Mouse (Mus musculus) ovary, postnatal 36 days (tissue): ENCODE data around the gene Chrm1.

Source experiments
- DNase-seq: peaks from one replicate; pipeline ENCODE4 v3.0.0; 2022; ENCODE audit warnings: low spot score, mixed read lengths

The Chrm1 gene

GRCm38 (mm10) chr19:8663360-8663839, at the start of gene Chrm1:
Gene Chrm1 (plus strand): TSS chr19:8663789.
- DNase-seq: no peak

GRCm38 (mm10) chr19:8614343-8614742, 49.2 kb upstream of the Chrm1 start:
- no peak for DNase-seq

GRCm38 (mm10) chr19:8616314-8616713, 47.3 kb upstream of the Chrm1 start:
- DNase-seq: no peak

- no peak for DNase-seq
Observed at GRCm38 (mm10) chr19:8617904-8618303, 45.7 kb upstream of the Chrm1 start, which contains the start of gene Slc22a6. Gene Slc22a6 (plus strand): TSS chr19:8618039.

GRCm38 (mm10) chr19:8621098-8621497, 42.5 kb upstream of the Chrm1 start:
- DNase-seq: no peak

- no peak for DNase-seq
Observed at GRCm38 (mm10) chr19:8630249-8630648, 33.3 kb upstream of the Chrm1 start.

- no peak for DNase-seq
Observed at GRCm38 (mm10) chr19:8630826-8631225, 32.8 kb upstream of the Chrm1 start.

DNA sequence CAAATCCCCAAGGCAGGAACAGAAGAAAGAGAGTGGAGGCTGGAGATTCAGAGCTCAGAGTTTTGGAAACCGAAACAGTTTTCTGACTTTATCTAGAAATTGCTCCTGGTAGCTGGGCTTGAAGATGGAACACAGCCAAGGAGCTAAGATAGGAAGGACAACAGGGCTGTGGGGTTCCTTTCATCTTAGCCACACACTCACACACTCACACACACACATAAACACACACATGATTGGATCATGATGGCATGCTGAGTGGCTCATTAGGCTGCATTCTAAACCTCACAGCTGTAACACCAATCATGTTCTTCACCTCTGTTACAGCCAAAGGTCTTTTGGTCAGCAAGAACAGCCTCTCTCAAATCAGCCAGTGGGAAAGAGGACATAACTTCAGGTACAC, 31.6 kb upstream of the Chrm1 start:
- no peak for DNase-seq

DNA sequence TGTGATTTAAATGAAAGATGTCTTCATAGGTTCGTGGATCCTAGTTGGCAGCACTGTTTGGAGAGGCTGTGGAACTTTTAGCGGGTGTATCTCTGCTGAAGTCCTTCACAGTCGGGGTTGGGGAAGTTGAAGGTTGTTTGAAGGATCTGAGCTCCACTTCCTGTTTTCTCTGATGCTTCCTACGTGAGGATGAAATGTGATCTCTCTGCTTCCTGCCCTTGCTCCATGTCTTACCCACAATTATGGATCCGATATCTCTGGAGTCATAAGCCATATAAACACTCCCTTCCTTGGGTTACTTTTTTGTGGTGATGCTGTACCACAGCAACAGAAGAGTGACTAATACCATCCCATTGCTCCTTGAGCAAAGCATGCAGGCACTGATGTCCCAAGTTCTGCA, 21.5 kb upstream of the Chrm1 start:
- DNase-seq: no peak

- DNase-seq: no peak
Observed at GRCm38 (mm10) chr19:8646393-8646792, 17.2 kb upstream of the Chrm1 start.

DNA sequence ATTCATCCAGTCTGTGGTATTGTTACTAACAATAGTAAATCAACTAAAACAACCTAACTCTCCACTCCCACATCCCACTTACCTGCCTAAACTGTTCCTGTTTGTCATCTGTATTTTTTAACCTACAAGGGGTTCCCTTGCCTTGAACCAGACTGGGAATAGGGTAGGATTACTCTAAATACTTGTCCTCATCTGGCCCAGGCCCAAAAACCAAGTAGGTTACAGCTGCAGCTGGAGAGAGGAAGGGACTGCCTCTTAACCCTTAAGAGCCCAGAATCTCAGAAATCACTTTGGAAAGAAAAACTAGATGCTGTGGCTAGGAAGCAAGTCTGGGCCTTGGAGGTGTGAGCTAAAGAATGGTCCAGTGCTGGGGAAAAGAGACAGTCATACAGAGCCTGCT, 7.8 kb upstream of the Chrm1 start:
- no peak for DNase-seq

DNA sequence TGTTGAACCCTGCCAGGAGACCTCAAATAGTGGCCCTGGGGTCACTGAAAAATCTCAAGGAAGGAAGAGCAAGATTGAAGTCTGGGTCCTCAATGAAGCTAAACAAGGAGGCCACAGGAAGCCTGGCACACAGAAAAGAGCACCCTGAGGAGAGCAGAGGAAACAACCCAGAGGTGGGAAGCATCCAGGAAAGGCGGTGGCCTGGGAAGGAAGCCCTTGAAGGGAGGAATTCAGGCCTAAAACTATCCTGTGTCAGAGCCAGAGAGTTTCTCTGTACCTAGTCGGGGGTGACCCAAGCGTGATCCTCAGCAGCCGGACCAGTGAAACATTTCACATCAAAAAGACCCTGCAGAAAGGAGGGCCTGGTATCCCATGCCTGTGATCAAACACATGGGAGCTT, 7.2 kb upstream of the Chrm1 start:
- DNase-seq: no peak

- peak; percentile 28 for DNase-seq
Observed at GRCm38 (mm10) chr19:8661821-8662307, 1.7 kb upstream of the Chrm1 start.

DNA sequence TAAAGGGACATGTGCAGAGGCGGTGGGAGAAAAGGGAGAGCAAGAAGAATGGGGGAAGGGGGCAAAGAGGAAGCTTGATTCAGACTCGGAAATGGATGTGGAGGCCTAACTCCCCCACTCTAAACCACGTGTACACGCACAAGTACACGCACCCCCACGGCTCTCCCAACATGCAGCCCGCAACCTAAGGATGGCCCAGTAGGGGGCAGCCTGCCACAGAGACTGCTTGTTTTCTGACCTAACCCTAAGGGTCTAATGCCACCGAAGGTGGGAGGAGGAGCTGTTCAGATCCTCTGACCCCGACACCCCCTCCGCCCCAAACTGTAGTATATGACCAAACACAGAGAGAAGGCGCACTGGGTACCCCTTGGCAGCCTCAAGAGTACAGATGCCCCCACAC, 1.3 kb upstream of the Chrm1 start:
- DNase-seq: peak; percentile 50

GRCm38 (mm10) chr19:8663911-8664421, 377 bp downstream of the Chrm1 start:
- DNase-seq: no peak

DNA sequence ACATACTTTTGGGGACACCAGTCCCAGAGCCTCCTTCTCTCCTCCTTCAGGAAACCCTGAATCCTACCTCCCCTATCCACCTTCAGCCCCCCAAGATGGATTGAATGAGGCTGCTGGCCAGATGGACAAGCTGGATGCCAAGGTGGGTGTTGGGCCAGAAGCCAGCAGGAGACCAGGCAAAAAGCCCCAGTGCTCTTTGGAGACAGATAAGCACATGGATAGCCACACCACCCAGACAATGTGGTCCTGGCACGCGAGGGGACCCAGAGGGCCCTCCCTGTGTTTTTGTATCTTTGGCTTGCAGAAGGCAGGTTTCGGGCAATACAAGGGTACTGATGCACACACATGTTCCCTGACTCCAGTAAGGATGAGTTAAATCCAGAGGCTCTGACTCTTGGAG, 1.3 kb downstream of the Chrm1 start:
- DNase-seq: no peak

- no peak for DNase-seq
Observed at GRCm38 (mm10) chr19:8665746-8666145, 2.2 kb downstream of the Chrm1 start.

DNA sequence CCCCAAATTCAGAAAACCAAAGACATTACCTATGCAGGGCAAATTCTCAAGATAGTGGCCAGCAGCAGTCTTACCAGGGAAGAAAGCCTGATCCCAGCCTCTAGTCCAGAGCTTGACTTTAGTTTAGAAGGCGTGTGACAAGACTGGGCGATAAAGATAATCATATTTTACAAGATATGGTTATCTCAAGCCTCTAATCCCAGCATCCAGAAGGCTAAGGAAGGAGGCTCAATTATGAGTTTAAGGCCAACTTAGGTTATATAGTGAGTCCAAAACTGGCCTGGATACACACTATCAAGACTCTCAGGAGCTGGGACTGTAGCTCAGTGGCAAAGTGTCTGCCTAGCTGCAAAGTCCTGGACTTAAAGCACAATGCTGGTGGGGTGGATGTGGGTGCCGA, 9.3 kb downstream of the Chrm1 start:
- DNase-seq: no peak

- DNase-seq: no peak
Observed at GRCm38 (mm10) chr19:8673336-8674063, 9.9 kb downstream of the Chrm1 start.

DNA sequence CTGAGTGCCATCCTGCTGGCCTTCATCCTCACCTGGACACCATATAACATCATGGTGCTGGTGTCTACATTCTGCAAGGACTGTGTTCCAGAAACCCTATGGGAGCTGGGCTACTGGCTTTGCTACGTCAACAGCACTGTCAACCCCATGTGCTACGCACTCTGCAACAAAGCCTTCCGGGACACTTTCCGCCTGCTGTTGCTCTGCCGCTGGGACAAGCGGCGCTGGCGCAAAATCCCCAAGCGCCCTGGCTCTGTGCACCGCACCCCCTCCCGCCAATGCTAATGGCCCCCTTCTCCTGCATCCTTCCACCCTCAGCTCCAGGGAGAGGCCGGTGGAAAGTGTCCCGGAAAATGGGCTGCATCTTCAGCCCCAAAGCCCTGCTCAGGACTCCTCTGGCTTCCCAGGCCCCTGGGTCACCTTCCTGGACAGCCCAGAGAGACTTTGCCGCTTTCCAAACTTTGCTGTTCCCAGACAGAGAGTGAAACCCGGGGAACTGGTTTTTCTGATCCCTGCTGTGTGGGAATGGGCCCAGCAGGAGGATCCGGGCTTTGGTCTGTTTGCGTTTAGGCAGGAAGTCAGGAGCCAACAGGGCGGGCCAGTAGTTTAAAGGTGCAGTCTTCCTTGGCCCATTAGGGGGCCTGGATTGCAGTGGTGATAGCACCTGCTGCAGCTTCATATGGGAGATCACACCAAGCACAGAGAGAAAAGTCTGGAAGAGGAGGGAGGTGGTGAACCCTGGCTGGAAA, 15.6 kb downstream of the Chrm1 start:
- DNase-seq: no peak

GRCm38 (mm10) chr19:8681633-8682362, 18.2 kb downstream of the Chrm1 start:
- no peak for DNase-seq

- DNase-seq: peak; percentile 45
Observed at GRCm38 (mm10) chr19:8682996-8683395, 19.4 kb downstream of the Chrm1 start.
